Mouse (Mus musculus): ENCODE measurements around the gene Kdr. TPM values are rescaled to one million over a fixed set of nuclear protein-coding genes. Genes with fewer than 3 reads are reported as not detected.

Kdr gene
- polyA plus RNA-seq, 1 experiment = 3.7 TPM

DNA sequence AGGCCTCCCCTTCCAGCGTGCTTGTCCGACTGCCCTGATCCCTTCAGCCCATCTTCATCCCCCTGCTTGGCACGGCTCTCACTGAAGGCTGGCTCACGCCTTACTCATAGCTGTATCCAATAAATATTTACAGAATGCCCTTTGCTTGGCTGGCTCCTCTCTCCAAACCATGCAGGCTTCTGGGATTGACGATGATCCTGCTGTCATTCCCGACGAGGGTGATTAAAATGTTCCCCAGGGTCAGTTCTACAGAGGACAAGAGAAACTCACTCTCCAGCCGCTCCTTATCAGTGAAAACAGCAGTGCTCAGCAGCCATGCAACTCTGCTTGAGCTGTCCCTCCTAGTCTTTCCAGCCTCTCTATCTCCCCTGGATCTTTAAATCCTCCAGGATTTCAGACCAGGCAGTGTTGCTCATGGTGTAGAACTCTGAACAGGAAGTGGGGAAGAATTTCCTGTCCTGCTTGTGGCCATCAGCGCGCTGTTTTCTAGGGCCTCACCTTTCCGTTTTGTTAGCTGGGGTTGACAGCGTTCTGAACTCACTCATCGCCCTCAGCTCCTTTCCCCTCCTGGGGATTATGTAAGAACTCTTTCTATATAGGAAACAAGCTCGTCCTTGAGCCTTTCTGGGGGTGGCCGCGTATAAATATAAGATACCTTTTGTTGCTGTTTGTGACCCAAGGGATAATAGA is 77.9 kb downstream of the Kdr start:
- no peak for DNase-seq
- no peaks in the 10 kb centered on the region for H3K27me3 ChIP-seq (ENCODE audit: control insufficient read depth, insufficient read depth, low read length)
- H3K36me3 ChIP-seq (ENCODE audit: control insufficient read depth, insufficient read depth, low read length) = no peaks in the 10 kb centered on the region
- WGBS = 49% methylated on average over 16 of the region's 16 CpGs
- TF ChIP-seq POLR2A (IDR thresholded peaks at IDR 0.05; ENCODE audit: control insufficient read depth, extremely low read depth, insufficient read depth, low read length, poor library complexity) (no peak), CTCF (IDR thresholded peaks at IDR 0.05; ENCODE audit: borderline replicate concordance, control insufficient read depth, extremely low read depth, insufficient read depth, low read length, poor library complexity) (no peak)
- H3K4me1 ChIP-seq (replicated peaks; ENCODE audit: control insufficient read depth, insufficient read depth, low read length) = no peaks in the 10 kb centered on the region
- H3K27ac ChIP-seq (ENCODE audit: control insufficient read depth, insufficient read depth, low read length) = no peak overlapping the region
- no peak overlapping the region for H3K4me3 ChIP-seq (ENCODE audit: control insufficient read depth, insufficient read depth, low read length)

DNA sequence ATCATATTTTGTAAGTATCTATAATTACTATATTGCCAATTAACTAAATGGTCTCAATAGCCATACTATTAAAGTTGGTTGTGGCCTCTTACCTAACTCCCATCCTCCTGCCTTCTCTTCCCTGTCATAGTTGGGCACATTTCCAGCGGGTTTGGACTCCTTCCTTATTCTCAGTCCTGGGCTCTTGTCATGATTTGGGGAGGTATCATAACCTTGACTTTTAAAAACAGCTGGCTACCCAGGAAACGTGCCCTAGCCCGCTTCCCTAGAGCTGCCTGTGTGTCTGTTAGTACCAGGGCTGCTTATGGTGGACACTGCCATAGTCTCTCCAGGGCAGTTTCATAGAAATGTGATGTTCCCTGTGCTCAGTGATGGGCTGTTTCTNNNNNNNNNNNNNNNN is 82.9 kb downstream of the Kdr start:
- Histone ChIP-seq H3K36me3 (ENCODE audit: control insufficient read depth, insufficient read depth, low read length) (no peaks in the 10 kb centered on the region), H3K4me1 (replicated peaks; ENCODE audit: control insufficient read depth, insufficient read depth, low read length) (no peaks in the 10 kb centered on the region), H3K27me3 (ENCODE audit: control insufficient read depth, insufficient read depth, low read length) (no peaks in the 10 kb centered on the region), H3K27ac (ENCODE audit: control insufficient read depth, insufficient read depth, low read length) (no peak overlapping the region), H3K4me3 (ENCODE audit: control insufficient read depth, insufficient read depth, low read length) (no peak overlapping the region)
- 90% methylated on average over 3 of the region's 3 CpGs for WGBS
- TF ChIP-seq CTCF (IDR thresholded peaks at IDR 0.05; ENCODE audit: borderline replicate concordance, control insufficient read depth, extremely low read depth, insufficient read depth, low read length, poor library complexity) (no peak), POLR2A (IDR thresholded peaks at IDR 0.05; ENCODE audit: control insufficient read depth, extremely low read depth, insufficient read depth, low read length, poor library complexity) (no peak)
- DNase-seq = no peak

DNA sequence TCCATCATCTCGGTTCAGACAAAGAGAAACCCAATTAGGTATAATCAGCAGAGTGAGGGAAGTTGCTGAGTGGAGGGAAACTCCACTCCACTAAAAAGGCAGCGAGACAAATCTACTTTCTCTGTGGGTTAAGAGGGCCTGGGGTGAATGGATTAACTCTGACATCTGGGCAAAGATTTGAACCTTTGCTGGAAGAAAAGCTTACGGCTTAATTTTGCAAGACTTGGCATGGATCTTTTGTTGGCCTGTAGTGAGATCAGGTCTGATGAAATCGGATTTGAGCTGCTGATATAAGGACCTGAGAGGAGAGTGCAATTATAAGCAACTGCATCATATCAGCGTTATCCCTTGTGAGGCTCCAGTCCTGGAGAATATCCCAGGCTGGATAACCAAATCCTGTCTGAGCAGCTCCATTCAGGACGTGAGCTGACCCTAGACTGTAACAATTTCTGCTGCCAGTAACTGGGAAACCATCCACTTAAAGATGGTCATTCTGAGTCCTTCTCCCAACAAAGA is 85.2 kb downstream of the Kdr start:
- 88% methylated on average over 6 of the region's 6 CpGs for WGBS

More for the DNA sequence above, 85.2 kb downstream of the Kdr start:
- no peak for DNase-seq
- Histone ChIP-seq H3K27me3 (ENCODE audit: control insufficient read depth, insufficient read depth, low read length) (no peaks in the 10 kb centered on the region), H3K27ac (ENCODE audit: control insufficient read depth, insufficient read depth, low read length) (no peak overlapping the region), H3K36me3 (ENCODE audit: control insufficient read depth, insufficient read depth, low read length) (no peaks in the 10 kb centered on the region), H3K4me3 (ENCODE audit: control insufficient read depth, insufficient read depth, low read length) (no peak overlapping the region), H3K4me1 (replicated peaks; ENCODE audit: control insufficient read depth, insufficient read depth, low read length) (no peaks in the 10 kb centered on the region)
- TF ChIP-seq POLR2A (IDR thresholded peaks at IDR 0.05; ENCODE audit: control insufficient read depth, extremely low read depth, insufficient read depth, low read length, poor library complexity) = no peak
- no peak for TF ChIP-seq CTCF (IDR thresholded peaks at IDR 0.05; ENCODE audit: borderline replicate concordance, control insufficient read depth, extremely low read depth, insufficient read depth, low read length, poor library complexity)

Other genes starting within 250 kb of the Kdr start
- gene Srd5a3, start 161.8 kb upstream of the Kdr start, polyA plus RNA-seq (2012; rRNA removed) = 139 and 150 TPM in 2 replicates
- 63.9 and 94.6 TPM in 2 replicates for gene Tmem165, start 205.4 kb upstream of the Kdr start, polyA plus RNA-seq (2012; rRNA removed)

All from thymus, adult 2 months (tissue).